Mouse (Mus musculus) left cerebral cortex, adult 6 months (tissue): Measurements from ENCODE around the gene Cadm2. TPM values are rescaled to one million over a fixed set of nuclear protein-coding genes. Genes with fewer than 3 reads are reported as not detected.

ENCODE experiments used
- long read RNA-seq, 2 experiments: library from polyadenylated mRNA; unstranded; transcript quantifications; one replicate each; pipeline ENCODE4 v2.0.0; 2019 to 2020
- polyA plus RNA-seq: library from polyadenylated mRNA; unstranded; fragments of <200 nt; fragmentation: Nextera tagmentation; gene quantifications from 2 replicates; pipeline ENCODE4 v1.2.3, GENCODE M21; 2021

The Cadm2 gene
- 40.0 and 85.4 TPM in 2 replicates for polyA plus RNA-seq
- long read RNA-seq, experiment 1, partial matches to known transcripts, result 34 of 93 reads
- long read RNA-seq, experiment 1, other reads (novel, unspliced or antisense), result 59 of 93 reads
- long read RNA-seq, experiment 2, partial matches to known transcripts, result 11 of 133 reads
- long read RNA-seq, experiment 2, other reads (novel, unspliced or antisense), result 122 of 133 reads

GRCm38 (mm10) chr16:67620826-67621505 lies at the start of gene Cadm2:
Gene Cadm2, minus strand, starts transcription at chr16:67620908.

